Mouse (Mus musculus) layer of hippocampus, postnatal 10 days (tissue): ENCODE data around the gene Cyp4a32. TPM values are rescaled to one million over a fixed set of nuclear protein-coding genes. Genes with fewer than 3 reads are reported as not detected.
"Not testable (repeated sequence)": the region's sequence is repeated elsewhere in the genome, so short reads cannot be mapped to it uniquely, and the experiment has no call there.

Experiments
- DNase-seq, 2 experiments: peaks; one replicate each; pipeline ENCODE4 v3.0.0; 2021; ENCODE audit warnings: low spot score in 2 of 2
- long read RNA-seq: library from polyadenylated mRNA; stranded (forward); transcript quantifications from one replicate; pipeline ENCODE4 v2.0.0, GENCODE M21; 2023
- total RNA-seq, 2 experiments: library from RNA; stranded (reverse); gene quantifications; 2 replicates each; pipeline ENCODE4 v1.2.3; 2021

Cyp4a32 gene
- not detected for total RNA-seq
- long read RNA-seq, result 0 reads

DNA sequence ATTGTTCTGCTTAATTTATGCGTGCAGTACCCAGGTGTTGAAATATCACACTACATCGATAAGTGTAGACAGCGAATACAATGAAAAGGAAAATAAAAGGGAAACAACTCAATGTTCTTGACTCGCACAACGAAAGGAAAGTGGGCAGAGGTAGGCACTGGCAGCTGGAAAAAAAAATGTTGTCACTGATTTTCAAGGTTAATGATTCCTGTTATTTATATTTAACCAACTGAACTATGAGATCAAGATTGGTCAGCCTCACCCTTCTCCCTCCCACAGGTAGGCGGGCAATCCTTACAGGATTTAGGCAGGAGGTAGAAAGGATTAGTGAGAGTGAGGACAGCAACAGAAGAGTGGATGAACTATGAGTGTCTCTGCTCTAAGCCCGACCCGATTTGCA is at the start of gene Cyp4a32:
TSS of gene Cyp4a32 (plus strand) at position 359 of the 400 bp plus-strand sequence.
- DNase-seq, result not testable (repeated sequence)

DNA sequence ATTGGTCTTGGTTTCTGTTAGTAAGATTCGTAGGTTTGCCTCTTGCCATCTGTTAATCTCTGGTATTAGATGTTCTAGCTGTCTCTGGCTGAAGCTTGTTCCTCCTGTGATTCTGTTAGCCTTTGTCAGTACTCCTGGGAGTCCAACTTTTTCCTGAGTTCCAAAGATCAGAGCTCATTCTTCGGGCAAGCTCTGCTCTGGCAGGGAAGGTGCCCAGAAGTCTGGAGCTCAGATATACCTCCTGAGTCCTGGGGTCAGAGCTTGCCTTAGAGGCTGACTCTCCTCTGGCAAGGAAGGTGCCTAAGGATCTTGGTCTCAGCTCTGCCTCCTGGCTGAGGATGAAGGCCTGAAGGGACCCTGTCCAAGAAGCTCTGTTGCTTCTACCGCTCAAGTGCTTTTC is 48.0 kb upstream of the Cyp4a32 start:
- no peak for DNase-seq

DNA sequence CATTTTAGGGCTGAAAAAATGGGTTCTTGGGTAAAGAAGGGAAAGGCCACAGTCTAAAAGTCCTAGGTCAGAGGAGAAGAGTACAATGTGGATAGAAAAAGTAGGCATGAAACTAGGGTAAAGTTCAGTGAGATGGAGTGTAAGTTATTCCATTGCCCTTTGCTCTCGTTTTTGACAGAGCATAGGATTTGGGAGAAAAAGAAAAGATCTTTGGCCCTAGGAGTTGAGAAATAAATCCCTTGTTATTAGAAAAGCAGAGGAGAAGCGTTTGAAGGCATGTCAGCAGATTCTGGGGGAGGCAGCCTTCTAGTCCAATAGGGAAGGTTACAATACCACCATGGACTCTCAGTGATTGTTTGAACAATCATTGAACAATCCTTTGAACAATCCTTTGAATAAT is 45.3 kb upstream of the Cyp4a32 start:
- no peak for DNase-seq

GRCm38 (mm10) chr4:115557861-115558561 is 42.8 kb upstream of the Cyp4a32 start:
- DNase-seq, result no peak

DNA sequence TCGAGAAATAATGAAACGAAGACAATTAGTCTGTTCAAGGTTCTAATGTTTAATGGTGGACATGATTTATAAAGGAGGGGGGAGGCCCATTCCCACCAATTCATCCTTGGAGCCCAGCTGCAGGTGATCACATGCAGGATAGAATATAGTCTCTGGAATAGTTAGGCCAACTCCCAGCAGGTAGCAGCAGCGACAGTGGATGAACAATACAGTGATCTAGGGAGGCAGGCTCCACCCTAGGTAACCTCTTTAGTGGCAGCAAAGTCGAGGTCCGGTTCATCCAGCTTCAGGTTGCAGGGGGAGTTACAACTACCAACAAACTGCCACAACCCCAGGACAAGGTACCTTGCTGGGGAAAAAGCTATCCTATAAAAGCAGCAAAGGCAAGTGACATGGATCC is 39.5 kb upstream of the Cyp4a32 start:
- DNase-seq, result not testable (repeated sequence)

GRCm38 (mm10) chr4:115563401-115563800 is 37.4 kb upstream of the Cyp4a32 start, which contains the start of gene Cyp4a31:
Gene Cyp4a31 (plus strand): TSS chr4:115563649.
- no peak for DNase-seq

- not testable (repeated sequence) for DNase-seq
These were observed 36.1 kb upstream of the Cyp4a32 start for GRCm38 (mm10) chr4:115564469-115565225.

- no peak for DNase-seq
These were observed 25.5 kb upstream of the Cyp4a32 start for GRCm38 (mm10) chr4:115575255-115575654.

DNA sequence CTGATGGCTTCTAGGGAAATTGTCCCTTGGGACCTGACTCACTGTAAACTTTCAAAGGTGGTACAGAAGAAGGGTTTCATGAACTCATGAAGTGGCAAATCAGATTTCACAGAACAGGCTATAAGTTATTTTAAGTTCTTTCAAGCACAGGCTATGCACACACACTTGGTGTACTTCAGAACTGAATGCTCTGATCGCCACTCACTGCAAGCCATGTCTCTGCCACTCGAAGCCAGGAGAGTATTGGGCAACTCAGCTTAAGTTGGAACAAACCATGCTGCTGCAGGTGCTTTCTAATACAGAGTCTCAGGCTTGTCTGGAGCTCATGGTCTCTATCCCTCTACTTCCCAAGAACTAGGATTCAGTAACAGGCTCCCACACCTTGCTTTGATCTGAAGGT is 25.0 kb upstream of the Cyp4a32 start:
- DNase-seq, result no peak

- DNase-seq, result no peak
These were observed 17.7 kb upstream of the Cyp4a32 start for GRCm38 (mm10) chr4:115583036-115583435.

DNA sequence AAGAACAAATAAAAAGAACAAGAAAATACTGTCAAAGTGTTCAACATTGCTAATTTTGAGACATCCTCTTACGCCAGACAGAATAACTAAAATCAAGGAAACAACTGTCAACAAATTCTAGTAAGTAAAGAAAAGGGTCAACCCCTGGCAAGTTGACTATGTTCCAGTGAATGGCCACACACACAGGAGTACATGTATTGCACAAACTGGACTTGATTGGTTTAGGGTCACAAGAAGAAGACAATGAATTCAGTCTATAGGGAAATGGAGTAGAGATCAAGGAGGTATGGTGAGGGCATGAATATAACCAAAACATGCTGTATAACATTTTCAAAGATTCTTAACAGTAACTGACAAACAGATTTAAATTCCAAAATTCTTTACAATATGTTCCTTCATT is 4.4 kb upstream of the Cyp4a32 start:
- no peak for DNase-seq

GRCm38 (mm10) chr4:115596824-115597336 is 3.9 kb upstream of the Cyp4a32 start:
- no peak for DNase-seq

DNA sequence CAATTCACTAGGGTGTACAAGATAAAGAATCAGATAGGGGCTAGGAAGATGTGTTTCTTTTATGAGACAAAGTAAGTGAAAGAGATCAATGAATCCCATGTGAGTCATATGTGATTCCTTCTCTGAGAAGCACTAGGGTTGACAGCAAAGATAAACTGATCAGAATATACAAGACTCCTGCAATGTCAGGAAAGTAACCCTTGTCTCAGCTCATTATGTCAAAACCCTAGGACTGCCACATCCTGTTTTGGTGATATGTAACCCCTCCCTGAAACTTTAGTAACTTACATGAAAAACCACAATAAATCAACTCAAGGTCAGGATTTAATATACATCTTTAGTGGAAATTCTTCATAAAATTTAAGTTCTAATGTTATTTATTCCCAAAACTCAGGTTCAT is 13.2 kb downstream of the Cyp4a32 start:
- no peak for DNase-seq

DNA sequence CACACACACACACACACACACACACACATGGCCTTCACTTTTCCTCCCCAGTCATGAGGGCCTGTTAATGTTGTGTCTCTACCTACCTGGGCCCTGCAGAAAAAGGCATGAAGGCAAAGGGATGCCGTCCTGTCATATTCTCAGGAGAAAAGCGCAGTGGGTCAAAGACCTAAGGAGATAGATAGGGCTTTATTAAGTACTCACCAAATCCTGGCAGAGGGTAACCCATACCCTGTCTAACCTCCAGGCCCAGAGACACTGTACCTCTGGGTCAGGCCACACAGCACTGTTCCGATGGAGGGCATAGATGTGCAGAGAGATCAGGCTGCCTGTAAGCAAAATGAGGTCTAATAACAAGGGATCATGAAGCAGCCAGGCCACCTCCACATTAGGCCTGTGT is 24.8 kb downstream of the Cyp4a32 start:
- DNase-seq, result not testable (repeated sequence)

- DNase-seq, result no peak
These were observed 42.4 kb downstream of the Cyp4a32 start for GRCm38 (mm10) chr4:115642967-115643754.

- no peak for DNase-seq
These were observed 44.6 kb downstream of the Cyp4a32 start for GRCm38 (mm10) chr4:115645371-115645770.

DNA sequence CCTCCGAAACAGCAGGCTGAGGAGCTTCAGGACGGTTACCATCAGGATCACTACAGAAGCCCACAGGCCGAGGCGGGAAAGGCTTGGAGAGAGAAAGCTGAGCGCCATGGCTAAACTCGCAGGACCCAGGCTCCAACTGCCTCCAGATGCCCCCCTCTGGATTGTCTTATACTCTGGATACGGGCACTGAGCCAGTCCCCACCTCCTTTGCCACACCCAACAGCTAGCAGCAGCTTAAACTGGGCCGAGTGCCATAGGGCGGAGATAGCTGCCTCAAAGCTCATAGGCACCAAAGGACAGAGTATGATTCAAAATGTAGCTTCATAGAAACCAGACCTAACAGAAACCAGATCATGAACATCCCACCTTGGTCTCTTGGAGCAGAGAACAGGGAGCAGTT is 46.8 kb downstream of the Cyp4a32 start, which contains the start of gene Cyp4b1:
TSS of gene Cyp4b1 (minus strand) at position 144 of the 400 bp plus-strand sequence.
- DNase-seq, result no peak

DNA sequence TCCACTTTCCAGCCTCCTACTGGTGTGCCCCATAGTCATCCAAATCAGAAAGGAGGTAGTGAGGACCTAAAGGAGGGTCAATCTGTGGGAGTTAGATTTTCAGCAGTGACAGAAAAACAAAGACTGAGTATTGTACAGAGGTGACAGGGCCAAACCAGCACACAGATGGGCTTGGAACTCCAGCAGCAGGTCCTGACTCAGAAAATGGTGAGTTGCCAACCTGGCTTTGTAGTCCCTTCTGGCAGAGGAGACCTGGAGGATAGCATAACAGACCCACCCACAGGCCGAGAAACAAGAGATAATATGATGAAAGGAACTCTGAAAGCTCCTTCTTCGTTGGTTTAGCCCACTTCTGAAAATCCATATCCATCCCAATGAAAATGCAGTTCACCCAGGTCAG is 48.0 kb downstream of the Cyp4a32 start:
- no peak for DNase-seq

DNA sequence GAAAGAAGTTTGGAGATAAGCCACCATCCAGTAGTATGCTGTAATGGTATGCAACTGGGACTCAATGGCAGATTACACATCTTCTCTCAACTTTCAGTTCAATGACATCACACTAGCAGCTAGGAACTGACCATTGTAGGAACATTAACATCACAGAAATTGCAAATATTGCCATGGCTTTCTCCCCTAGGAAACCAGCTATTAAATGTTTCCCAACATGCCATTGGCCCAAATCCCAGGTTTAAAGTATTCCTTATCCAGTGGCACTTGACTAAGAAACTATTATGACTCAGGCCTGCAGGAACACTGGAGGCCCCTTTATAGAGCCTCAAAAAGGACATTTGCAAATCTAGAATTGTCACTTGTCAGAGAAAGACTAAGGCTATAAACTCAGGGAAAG is 48.6 kb downstream of the Cyp4a32 start:
- no peak for DNase-seq

DNA sequence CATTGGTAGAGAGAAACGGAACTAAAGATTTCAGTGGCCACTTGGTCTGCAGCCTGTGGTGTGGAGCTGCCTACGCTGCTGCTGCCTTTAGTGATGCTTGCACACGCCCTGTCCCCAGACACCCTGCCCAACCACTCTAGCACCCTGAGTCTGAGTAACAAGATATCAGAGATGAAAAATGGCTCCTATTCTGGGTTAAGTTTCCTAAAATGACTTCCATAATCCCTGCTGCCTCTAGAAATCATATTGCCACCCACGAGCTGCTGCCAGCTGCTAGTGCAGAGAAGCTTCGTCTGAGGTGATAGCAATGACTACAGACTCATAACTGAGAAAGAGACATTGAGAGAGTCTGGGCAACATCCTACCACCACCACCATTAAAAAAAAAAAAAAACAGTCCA is 50.1 kb downstream of the Cyp4a32 start:
- DNase-seq, result no peak

DNA sequence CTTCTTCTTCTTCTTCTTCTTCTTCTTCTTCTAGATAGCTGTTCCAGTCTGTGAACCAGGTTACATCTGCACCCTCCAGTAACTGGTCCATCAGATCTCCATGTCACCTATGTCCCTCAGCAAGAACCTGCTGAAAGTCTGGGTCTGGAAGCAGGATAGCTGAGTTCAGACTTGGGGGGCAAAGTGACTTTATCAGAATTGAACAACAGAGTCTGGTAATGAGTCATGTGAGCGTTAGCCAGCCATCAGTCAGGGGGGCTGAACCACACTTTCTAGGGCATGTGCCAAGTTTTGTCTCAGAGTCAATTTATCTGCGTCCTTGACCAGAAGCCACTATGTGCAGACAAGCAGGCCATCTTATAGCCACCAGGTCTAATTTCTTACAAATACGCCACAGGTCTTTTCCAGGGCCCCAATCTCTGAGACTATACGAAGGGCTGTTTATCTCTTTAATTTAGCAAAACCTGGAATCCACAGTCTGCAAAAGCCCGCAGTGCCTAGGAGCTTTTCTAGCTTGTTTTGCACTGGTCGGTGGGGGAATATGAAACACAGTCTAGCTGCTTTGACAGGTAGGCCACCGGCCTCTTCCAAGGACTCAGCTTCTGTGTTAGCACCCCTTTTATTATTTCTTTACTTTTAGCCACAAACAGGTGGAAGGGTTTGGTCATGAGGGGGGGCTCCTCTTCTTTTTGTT is 55.2 kb downstream of the Cyp4a32 start:
- DNase-seq, result not testable (repeated sequence)
